Mouse (Mus musculus) megakaryocyte, adult 5-6 weeks (primary cell): Measurements from ENCODE around the gene Ttc16. TPM values are rescaled to one million over a fixed set of nuclear protein-coding genes. Genes with fewer than 3 reads are reported as not detected.

Experiments used
- ATAC-seq: 2 replicates; pipeline ENCODE4 v1.8.0; 2016; ENCODE audit warnings: mild to moderate bottlenecking, inconsistent platforms; ENCODE audit not compliant: poor library complexity, severe bottlenecking
- total RNA-seq, 2 experiments: library from RNA; stranded (forward) in 1 of 2; stranded (reverse) in 1 of 2; fragments of 153-499, 151-499 nt in 1 of 2; fragments of 221-1000, 200-1000 nt in 1 of 2; gene quantifications; 2 replicates each; pipeline versions ENCODE4 v1.2.3 to v1.2.4; 2015 to 2017

The Ttc16 gene
- total RNA-seq, 2 experiments from 2014 or later: not detected

DNA sequence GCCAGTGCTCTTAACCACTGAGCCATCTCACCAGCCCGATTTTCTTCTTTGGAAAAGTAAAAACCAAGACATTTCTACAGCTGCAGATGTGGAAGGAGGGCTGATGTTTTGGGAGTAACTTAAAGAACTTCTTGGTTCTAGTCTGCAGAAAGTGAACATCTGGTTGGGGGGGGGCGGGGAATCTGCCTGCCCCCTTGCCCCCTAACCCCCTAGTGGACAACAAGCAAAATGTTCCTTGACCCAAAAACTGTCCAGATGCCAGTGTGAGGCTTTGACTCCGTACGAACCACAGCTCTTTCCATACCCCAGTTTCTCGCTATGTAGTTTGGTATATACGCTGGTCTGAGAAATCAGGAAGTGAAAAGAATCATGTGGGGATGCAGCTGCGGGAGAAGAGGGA, 25.2 kb downstream of the Ttc16 start:
- no peak for ATAC-seq

DNA sequence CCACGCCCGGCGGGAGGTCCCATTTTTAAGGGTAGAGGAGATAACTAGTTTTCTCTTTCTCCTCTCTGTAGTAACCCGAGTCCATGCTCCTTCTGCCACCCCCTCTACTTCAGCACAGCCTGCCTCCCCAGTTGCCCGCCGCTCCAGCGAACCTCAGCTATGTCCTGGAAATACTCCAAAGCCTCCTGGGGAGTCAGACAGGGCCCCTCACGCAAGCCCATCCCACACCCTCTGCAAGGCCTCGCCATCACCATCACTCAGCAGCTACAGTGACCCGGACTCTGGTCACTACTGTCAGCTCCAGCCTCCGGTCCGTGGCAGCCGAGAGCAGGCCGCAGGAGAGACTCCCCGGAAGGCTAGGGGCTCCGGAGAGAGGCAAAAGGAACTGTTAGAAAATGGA, 26.4 kb downstream of the Ttc16 start:
- no peak for ATAC-seq

DNA sequence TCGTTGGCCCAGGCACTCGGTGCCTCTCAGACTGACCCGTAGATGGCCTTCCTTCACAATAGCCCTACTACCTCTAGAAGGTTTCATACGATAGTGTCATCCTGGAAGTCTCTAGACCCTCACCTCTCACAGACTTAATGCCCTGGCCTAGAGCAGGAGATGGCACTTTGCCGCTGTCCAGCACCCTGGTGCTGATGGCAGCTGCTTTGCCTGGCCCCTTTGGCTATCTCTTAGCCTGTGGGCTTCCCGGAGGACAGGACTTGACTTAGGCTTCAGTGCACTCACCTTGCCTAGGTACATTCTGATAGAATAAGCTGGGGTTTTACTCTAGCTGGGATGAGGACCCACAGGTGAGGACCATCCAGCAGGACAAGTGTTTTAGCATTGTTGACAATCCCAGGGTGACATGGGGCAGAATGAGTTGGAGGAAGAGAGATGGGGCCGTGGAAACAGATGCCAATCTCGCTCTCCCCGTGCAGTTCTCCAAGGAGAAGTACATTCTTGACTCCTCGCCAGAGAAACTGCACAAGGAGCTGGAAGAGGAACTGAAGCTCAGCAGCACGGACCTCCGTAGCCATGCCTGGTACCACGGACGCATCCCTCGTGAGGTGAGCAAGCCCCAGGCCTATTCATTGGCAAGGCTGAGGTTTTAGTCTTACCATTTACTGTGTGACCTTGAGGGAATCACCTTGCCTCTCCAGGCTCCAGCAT, 31.0 kb downstream of the Ttc16 start:
- ATAC-seq: 0 out of 2 replicates have a peak, but pooled peaks have one; percentile 43

DNA sequence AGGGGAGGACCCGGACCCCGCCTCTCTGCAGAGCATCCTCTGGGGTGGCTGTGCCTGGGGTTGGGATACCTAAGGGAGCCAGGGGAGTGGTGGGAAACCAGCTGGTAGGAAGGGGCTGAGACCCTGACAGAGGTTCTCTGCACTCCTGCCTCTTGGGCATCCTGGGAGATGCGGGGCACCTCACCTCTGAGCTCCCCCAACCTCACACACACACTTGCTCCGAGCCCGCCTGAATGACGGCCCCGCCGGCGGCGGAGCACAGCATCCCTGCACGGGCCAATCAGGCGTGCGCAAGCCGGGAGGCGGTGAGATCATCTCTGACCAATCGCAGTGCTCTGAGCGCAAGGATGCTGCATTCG, 33.3 kb downstream of the Ttc16 start:
- no peak for ATAC-seq

DNA sequence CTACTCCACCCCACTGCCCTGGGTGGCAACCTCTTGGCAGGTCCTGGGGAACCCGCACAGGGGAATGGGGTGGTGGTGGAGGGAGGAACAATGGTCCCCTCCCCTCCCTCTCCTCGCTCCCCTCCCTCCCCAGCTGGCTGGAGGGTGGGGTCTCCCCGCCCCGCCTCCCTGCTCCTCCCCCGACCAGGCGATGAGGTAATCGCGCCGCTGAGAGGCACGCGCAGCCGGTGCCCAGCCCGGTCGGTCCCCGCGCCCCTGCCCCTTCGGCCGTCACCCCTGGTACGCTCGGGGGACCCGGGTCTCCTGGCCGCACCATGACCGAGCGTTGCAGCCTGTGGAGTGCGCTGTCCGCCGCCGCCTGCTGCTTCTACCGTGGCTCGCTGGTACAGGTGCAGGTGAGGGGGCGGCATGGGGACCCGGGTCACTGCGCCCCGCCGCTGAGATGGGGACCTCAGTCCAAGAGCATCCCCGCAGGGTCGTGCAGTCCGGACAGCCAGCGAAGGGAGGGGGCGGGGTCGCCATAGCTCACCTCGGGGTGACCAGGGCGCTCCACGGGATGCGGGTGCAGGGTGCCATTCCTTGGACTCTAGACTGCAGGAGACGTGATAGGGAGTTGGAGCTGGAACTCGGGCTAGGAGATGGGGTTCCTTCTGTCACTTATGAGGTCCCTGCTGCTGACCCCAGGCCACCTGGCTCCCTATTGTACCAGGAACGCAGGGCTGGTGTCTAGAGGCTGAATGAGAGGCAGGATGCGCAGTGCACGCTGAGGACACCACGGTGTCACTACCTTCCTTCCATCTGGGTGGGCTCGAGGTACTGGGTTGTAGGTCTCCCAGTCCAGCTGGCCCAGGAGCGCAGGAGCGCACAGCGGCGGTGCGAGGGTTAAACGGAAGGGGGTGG, 33.9 kb downstream of the Ttc16 start:
- no peak for ATAC-seq

DNA sequence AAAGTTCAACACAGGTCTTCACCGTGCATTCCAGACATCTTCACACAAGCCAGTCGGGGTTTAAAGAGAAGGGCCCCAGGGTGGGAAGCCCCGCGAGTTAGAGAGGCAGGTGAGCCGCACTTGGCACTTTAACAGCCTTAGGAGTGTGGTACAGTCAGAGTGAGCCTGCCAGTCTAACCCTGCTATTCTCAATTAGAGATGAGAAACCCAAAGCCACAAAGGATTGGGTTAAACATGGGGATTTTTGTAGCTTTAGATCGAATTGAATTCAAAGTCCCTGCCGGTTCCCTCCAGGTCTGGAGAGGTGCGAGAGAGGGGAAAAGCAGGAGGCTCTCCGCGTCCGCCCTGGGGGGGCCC, 34.5 kb downstream of the Ttc16 start, which contains the start of gene 6330409D20Rik:
Gene 6330409D20Rik (minus strand): TSS at position 101 of the 357 bp plus-strand sequence.
- ATAC-seq: no peak

DNA sequence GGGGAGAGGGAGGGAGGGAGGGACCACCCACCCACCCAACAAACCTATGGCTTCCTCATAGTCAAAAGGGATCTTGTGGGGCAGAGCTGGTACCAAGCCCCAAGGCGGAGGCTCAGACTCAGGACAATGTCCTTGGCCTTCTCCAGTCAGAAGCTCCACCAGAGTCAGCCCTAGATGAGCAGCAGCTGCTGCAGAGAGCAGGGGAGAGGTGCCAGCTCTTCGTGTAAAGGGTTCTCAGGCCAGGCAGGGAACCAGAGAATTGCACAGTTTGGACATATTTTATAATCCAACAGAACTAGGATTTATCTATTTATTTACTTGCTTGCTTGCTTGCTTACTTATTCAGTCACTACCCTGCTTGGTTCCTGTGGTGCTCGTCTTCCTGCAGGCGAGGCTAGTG, 36.1 kb downstream of the Ttc16 start:
- ATAC-seq: no peak

DNA sequence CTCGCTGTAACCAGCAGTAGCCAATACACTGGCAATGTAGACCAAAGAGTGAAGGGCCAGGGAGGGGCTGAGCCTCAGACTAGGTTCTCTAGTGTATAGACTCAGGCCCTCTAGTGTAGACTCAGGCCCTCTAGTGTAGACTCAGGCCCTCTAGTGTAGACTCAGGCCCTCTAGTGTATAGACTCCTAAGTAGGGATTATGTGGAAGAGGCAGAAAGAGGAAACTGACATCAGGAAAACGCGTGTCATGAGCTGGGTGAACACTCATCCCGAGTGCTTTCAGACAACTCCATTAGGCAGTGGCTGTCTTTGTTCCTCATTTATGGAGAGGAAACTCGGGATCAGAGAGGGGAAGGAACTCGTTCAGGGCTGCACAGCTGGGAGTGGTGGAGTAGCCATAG, 38.4 kb downstream of the Ttc16 start:
- no peak for ATAC-seq

DNA sequence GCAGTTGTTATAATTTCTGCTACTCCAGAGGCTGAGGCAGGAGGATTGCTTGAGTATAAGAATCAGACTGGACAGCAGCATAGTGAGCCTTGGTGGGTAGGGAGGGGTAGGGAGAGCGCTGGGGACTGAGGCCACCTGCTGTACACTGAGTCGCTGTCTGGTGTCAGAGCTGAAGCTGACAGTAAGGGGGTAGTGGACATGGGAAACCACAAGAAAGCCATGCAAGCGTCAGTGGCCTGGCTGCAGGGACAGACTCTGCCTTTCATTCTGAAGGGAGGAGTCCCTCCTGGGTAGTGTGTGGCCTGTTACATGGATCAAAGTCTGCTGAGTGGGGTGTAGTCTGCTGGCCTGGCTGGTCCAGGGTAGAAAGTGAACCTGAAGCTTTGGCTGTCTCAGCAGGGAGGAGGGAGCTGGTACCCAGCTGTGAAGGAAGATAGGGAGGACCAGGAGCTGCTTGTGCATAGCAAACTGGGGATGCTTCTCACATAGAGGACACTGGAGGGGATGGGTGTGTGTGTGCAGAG, 39.1 kb downstream of the Ttc16 start:
- ATAC-seq: no peak

DNA sequence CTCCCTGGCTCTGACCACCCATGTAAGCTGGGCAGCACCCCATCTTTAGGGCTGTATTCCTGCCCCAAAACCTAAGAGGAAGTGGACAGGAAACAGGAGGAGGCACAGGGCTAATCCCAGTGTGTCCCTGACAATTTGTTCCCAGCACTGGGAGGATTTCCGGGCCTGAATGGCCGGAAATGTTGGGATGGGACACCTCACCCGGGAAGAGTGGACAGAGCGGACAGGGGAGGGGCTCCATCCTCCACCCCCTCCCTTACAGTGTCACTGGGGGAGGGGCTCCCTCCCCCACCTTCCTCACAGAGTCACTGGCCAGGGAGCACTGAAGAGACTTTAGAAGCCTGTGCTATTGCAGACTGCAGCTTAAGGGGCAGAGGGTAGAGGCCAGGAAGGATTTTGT, 40.5 kb downstream of the Ttc16 start:
- ATAC-seq: no peak

DNA sequence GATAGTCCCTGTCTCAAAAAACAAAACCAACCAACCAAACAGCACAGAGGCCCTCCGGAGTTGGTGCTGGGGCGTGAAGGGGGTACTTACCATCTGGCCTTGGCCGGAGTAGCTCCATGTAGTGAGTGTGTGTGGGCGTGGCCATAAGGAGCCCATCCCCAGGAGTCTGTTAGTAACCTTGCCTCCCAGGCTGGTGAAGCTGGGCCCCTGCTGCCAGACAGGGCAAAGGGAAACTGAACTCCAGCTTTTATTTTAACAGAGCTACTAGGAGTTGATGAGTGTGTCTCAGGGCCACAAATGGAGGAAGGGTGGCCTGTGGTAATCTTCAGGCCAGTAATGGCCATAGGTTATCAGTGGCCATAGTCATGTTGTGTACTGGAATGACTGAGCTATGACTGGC, 41.0 kb downstream of the Ttc16 start:
- ATAC-seq: no peak

DNA sequence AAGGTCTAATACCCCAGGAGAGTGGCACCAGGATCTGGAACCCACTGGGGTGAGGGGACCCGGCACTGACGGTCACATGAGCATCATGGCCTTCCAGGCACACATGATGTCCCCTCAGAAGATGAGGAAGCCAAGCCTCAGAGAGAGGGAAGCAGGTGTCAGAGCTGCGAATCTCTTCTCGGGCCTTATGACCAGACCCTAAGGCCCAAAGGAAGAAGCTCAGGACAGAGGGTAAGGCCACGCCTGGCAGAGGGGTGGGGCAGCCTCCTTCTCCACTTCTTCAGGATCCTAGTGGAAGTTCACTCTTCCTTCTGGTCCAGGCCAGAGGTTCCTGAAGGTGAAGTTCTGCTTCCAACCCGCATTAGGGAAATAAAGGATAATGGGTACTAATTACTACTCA, 42.7 kb downstream of the Ttc16 start:
- no peak for ATAC-seq

DNA sequence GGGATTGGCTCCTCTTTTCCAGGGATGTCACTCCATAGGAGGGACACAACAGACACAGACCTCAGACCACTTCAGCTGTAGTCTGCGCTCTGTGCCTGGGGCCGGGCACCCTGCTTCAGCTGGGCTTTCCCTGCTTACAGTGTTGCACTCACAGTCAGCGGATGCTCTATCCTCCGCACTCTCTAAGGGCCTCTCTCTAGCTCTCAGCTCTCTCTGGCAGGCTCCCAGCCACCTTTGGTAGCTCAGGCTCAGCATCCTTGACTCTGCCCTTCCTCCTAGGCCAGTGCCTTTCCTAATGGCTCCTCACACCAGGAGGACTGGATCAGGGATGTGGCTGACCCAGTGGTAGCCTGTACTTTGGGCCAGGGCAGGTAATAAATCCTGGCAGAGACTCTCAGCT, 43.5 kb downstream of the Ttc16 start:
- ATAC-seq: no peak

DNA sequence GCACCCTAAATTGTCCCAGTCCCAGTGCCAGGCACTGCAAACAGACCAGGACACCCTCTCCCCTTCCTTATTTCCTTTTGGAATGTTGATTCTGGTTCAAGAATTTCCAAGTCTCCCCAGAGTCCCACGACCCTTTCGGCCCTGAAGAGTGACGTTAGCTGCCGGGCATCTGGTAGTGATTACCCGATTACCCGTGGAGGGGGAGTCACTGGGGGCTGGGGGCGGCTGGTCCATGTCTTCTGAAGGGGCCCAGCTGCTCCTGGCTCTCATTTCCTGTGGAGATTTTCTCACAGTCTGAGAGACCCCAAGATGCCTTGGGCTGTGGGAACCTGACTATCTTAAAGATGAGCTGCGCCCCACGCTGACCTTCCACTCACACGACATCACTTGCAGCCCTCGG, 44.6 kb downstream of the Ttc16 start:
- no peak for ATAC-seq

DNA sequence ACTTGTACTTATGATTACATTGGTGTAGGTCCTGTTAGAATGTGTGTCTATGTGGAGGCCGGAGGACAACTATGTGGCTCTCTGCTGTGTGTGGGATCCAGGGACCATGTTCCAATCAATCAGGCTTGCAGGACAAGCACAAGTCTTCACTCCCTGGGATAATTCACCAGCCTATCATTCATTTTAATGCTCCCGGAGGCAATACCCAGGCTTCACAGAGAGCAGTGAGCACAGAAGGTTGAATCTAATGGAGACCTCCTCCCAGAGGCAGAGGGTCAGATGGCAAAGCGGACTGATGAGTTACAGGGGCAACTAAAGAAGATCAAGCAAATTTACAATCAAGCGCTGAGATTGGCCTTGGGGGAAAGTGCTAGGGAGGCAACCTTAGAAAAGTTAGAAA, 45.9 kb downstream of the Ttc16 start:
- ATAC-seq: no peak

DNA sequence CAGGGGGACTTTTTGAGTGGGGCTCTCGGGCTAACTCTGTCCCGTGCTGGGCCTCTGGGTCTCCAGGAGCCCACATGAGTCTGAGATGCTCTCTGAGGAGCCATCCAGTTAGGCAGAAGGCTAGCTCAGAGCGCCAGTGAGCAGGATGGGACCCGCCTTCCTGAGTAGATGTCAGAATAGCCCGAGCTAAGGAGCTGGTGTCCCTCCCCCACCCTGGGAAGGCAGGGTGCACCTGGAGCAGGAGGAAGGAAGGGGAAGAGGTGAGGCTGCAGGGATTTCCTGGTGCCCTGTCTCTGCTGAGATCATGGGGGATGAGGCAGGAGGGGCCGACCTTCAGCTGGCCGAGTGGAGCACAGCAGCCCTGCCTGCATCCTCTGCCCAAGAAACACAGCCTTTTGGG, 47.0 kb downstream of the Ttc16 start:
- no peak for ATAC-seq

DNA sequence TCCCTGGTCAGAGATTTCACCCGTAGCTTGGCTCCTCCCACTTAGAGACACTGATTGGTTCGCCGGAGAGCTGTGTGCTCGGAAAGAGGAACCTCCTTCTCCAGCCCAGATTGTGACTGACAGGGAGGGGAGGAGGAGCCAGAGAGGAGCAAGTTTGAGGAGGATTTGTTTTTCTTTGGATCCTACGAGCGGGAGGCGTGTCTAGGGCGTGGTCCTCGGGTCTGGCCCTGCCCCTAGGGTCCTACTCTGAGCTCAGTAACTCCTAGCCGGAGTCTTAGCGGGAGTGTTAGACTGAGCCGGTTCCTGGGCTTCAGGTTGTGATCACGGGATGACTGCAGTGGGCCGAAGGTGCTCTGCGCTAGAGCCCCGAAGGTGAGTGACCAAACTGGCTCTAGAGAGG, 48.0 kb downstream of the Ttc16 start:
- peak; percentile 99 for ATAC-seq

DNA sequence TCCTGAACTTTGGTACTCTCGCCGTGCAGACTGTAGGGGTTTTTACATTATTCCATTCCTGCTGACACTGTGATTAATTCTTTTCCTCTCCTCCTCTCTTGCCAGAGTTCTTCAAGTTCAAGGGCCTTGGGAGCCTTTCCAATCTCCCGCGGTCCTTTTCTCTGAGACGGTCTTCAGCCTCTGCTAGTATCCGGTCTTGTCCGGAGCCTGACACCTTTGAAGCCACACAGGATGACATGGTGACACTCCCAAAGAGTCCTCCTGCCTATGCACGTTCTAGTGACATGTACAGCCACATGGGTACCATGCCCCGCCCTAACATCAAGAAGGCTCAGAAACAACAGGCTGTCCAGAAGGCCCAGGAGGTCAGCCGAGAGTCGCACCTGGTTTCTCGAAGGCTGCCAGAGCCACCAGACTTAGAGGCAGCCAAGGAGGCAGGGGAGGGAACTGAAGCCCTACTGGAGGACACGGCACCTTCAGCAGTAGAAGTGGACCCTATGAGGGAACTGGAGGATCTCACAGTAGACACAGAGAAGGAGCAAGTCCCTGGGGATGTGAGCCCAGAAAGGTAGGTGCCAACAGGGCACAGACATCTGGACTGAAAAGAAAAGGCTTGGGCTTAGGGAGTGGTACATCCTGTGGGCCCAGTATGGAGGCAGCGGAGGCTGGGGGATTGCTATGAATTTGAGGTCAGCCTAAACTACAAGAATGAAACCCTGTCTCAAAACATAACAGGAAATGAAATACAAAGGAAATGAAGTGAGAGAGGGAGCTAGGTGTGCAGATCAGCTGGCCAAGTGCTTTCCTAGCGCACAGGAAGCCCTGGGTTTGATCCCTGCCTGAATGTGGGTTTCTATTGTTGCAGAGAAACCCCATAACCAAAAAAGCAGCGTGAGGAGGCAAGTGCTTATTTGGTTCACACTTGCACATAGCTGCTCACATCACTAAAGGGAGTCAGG, 50.3 kb downstream of the Ttc16 start:
- ATAC-seq: no peak

DNA sequence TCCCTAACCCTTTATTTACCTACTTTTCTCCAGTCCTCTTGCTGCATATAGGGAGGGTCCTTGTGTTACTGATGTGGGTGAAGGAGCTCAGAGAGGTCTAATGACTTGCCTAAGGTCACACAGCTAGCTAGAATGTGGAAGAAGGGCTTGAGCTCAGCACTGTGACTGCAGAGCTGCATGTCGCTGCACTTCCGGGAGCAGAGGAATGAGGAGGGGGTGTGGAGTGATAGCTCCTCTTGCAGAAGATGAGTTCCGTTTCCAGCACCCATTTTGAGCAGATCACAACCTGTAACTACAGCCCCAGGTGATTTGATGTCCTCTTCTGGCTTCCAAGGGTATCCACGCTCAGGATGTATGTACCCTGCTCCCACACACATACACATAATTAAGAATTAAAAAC, 51.3 kb downstream of the Ttc16 start:
- ATAC-seq: no peak

DNA sequence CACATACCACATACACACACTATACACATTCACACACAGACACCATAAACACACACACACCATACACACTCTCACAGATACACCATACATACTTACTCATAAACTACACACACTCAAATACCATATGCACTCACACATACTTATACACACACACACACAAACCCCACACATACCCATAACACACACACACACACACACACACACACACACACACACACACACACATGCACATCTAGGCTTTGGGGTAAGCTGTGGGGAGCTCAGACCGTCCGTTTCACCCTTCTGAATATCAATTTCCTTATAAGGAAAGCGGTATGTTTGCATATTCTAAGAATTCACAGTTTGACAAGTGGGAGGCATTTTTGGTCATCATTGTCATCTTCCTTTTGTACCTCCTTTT, 52.9 kb downstream of the Ttc16 start:
- no peak for ATAC-seq

DNA sequence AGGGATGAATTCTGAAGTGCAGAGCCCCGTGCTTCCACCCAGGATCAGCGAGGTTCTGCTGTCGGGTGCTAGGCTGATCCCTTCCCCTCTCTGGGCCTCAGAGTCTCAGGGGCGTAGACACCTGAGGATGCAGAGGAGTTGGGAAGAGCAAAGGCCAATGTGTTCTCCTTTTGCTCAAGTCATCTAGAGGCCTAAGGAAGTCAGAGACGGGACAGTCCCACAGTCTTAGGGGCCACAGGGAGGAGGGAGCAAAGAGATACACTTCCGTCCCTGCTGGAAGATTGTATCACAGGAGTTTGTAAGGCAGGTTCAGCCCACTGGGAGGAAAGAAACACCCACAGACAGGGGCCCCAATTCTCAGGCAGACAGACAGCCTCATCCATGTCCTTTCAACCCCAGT, 53.4 kb downstream of the Ttc16 start:
- peak; percentile 51 for ATAC-seq
